Comparison of ENCODE assay signal across 31 mouse cellular contexts in genomic region chr6:4132239-4132638, GRCm38 (mm10). TPM values are rescaled to one million over a fixed set of nuclear protein-coding genes. Genes with fewer than 3 reads are reported as not detected.
DNase-seq lines count a peak whose midpoint lies in the region; ATAC-seq lines count a peak whose summit lies in the region.
"Had no signal": no experiment of that assay in that cellular context is flagged by ENCODE, and none has a peak within 500 bp of the region (broad histone marks: within the 10 kb centered on the region; RNA-seq: fewer than 3 reads in every experiment).

No protein-coding gene starts in this region.

- intact Hi-C loops in heart, postnatal 14 days (cut with DNase I) = no loop called here

- no peaks in the 10 kb centered on the region for H3K27me3 ChIP-seq in heart, embryonic 15.5 days
- no peaks in the 10 kb centered on the region for H3K27me3 ChIP-seq in midbrain, embryonic 16.5 days (ENCODE audit: control insufficient read depth, insufficient read depth, low read depth, low read length)
- no peaks in the 10 kb centered on the region for H3K27me3 ChIP-seq in midbrain, embryonic 13.5 days
- H3K27me3 ChIP-seq: intestine, embryonic 15.5 days; neural tube, embryonic 13.5 days had no signal

- H3K4me1 ChIP-seq in heart, embryonic 15.5 days (replicated peaks) = no peaks in the 10 kb centered on the region
- H3K4me1 ChIP-seq in midbrain, embryonic 16.5 days (ENCODE audit: control insufficient read depth, insufficient read depth, low read length) = no peaks in the 10 kb centered on the region
- H3K4me1 ChIP-seq in midbrain, embryonic 13.5 days (replicated peaks) = peaks cover 11% of the 10 kb centered on the region; the same call in 1 of the 2 replicates
- H3K4me1 ChIP-seq: heart, embryonic 10.5 days; intestine, embryonic 15.5 days had no signal

- H3K9ac ChIP-seq in heart, embryonic 15.5 days = no peak overlapping the region
- H3K9ac ChIP-seq in midbrain, embryonic 16.5 days (ENCODE audit: low read depth, low read length) = no peak overlapping the region
- H3K9ac ChIP-seq in midbrain, embryonic 13.5 days (replicated peaks) = no peak overlapping the region
- H3K9ac ChIP-seq: forebrain, postnatal 0 days; intestine, embryonic 15.5 days; liver, embryonic 14.5 days; neural tube, embryonic 13.5 days had no signal

- no peaks in the 10 kb centered on the region for H3K36me3 ChIP-seq in heart, embryonic 15.5 days
- no peaks in the 10 kb centered on the region for H3K36me3 ChIP-seq in midbrain, embryonic 16.5 days (ENCODE audit: control insufficient read depth, insufficient read depth, low read length)
- H3K36me3 ChIP-seq in midbrain, embryonic 13.5 days = no peaks in the 10 kb centered on the region
- H3K36me3 ChIP-seq: heart, embryonic 10.5 days; intestine, embryonic 15.5 days; neural tube, embryonic 13.5 days had no signal

- H3K4me3 ChIP-seq in heart, embryonic 15.5 days = no peak overlapping the region
- no peak overlapping the region for H3K4me3 ChIP-seq in midbrain, embryonic 16.5 days (ENCODE audit: low read depth, low read length)
- H3K4me3 ChIP-seq in midbrain, embryonic 13.5 days (replicated peaks) = no peak overlapping the region
- H3K4me3 ChIP-seq: erythroblast, embryonic 14.5 days; heart, embryonic 10.5 days; intestine, embryonic 15.5 days; layer of hippocampus, adult 2 months; myocyte; neural tube, embryonic 13.5 days had no signal

- peak; percentile 39 for ATAC-seq in heart, embryonic 15.5 days (replicated peaks; ENCODE audit: insufficient number of reproducible peaks, insufficient read depth, low FRiP score, low read depth)
- ATAC-seq in midbrain, embryonic 16.5 days = peak; percentile 41; the same call in 1 of the 2 replicates
- ATAC-seq in midbrain, embryonic 13.5 days = no peak
- ATAC-seq: activated CD4-positive, CD25-positive, alpha-beta regulatory T cell, adult 4 months; forebrain, postnatal 0 days; hindbrain, embryonic 16.5 days; intestine, embryonic 15.5 days had no signal

- no peak overlapping the region for H3K4me2 ChIP-seq in heart, embryonic 15.5 days
- H3K4me2 ChIP-seq in midbrain, embryonic 16.5 days (ENCODE audit: low read length) = no peak overlapping the region
- no peak overlapping the region for H3K4me2 ChIP-seq in midbrain, embryonic 13.5 days (replicated peaks)
- H3K4me2 ChIP-seq: intestine, embryonic 15.5 days; neural tube, embryonic 13.5 days had no signal

- no peak for DNase-seq in heart, postnatal 14 days
- DNase-seq in NIH3T3 (ENCODE audit: low read depth) = peak; percentile 6
- no peak for DNase-seq in spleen, postnatal 10 days (ENCODE audit: low spot score in 2 of 2)
- DNase-seq in layer of hippocampus, adult 8-10 months (ENCODE audit: low spot score in 2 of 2) = no peak
- DNase-seq: adrenal gland, adult 2 months; adrenal gland, postnatal 36 days; cerebellum, adult 9-11 months; gastrocnemius, postnatal 14 days; heart, adult 11 months; heart, postnatal 4 days; kidney, adult 2 months; kidney, postnatal 36 days; left cerebral cortex, postnatal 4 days; lung, adult 2 months; lung, postnatal 10 days; thymus, adult 18-20 months; thymus, postnatal 25 days had no signal

- H3K9me3 ChIP-seq in heart, embryonic 15.5 days (replicated peaks) = no peaks in the 10 kb centered on the region
- no peaks in the 10 kb centered on the region for H3K9me3 ChIP-seq in midbrain, embryonic 16.5 days (replicated peaks; ENCODE audit: control insufficient read depth, low read length, poor library complexity, severe bottlenecking)
- H3K9me3 ChIP-seq in midbrain, embryonic 13.5 days = no peaks in the 10 kb centered on the region
- H3K9me3 ChIP-seq: heart, embryonic 10.5 days; intestine, embryonic 15.5 days; neural tube, embryonic 13.5 days had no signal

- no peak overlapping the region for H3K27ac ChIP-seq in heart, embryonic 15.5 days
- no peak overlapping the region for H3K27ac ChIP-seq in midbrain, embryonic 16.5 days (ENCODE audit: low read length)
- no peak overlapping the region for H3K27ac ChIP-seq in midbrain, embryonic 13.5 days
- H3K27ac ChIP-seq: heart, embryonic 10.5 days; intestine, embryonic 15.5 days; layer of hippocampus, adult 2 months; liver, embryonic 14.5 days; macrophage; neural tube, embryonic 13.5 days had no signal

- 51% methylated on average over 7 of the region's 7 CpGs for WGBS in heart, embryonic 15.5 days
- WGBS in midbrain, embryonic 16.5 days = 71% methylated on average over 7 of the region's 7 CpGs
- WGBS in midbrain, embryonic 13.5 days = 75% methylated on average over 7 of the region's 7 CpGs

RNA-seq across cellular contexts. Expression of gene Bet1, which starts 45.5 kb away (rescaled TPM):
- 39.6 and 44.8 TPM in 2 replicates for polyA plus RNA-seq in heart, embryonic 15.5 days (2015; fragmentation: Nextera tagmentation; extraction: Ambion mirVana)
- 10 to 100 TPM; 21.3 to 24.2 TPM for total RNA-seq in heart, postnatal 14 days (2021)
- 26.5 and 26.9 TPM in 2 replicates for polyA plus RNA-seq in midbrain, embryonic 16.5 days (2015; fragmentation: Nextera tagmentation; extraction: Ambion mirVana)
- polyA plus RNA-seq in midbrain, embryonic 13.5 days (2015; fragmentation: Nextera tagmentation; extraction: Ambion mirVana) = 34.0 and 35.8 TPM in 2 replicates
- 10 to 100 TPM; 19.2 to 29.7 (median 27.1) TPM for total RNA-seq in layer of hippocampus, adult 8-10 months (2022)
